ENCODE assay signal across 10 mouse cellular contexts in genomic region chr15:50361751-50362507, GRCm38 (mm10).
A peak's percentile ranks its signal among the peaks of the same experiment; 100 is the strongest.
DNase-seq lines count a peak whose midpoint lies in the region; ATAC-seq and TF ChIP-seq lines count a peak whose summit lies in the region.
"Had no signal": no experiment of that assay in that cellular context is flagged by ENCODE, and none has a peak within 500 bp of the region (broad histone marks: within the 10 kb centered on the region; RNA-seq: fewer than 3 reads in every experiment).

No protein-coding gene starts in this region.

- no peaks in the 10 kb centered on the region for H3K79me2 ChIP-seq in macrophage (ENCODE audit: inconsistent target)

- no peak overlapping the region for H3K27ac ChIP-seq in gastrocnemius, adult 2 months
- H3K27ac ChIP-seq in macrophage = peak overlapping the region; percentile 82
- H3K27ac ChIP-seq in hindbrain, embryonic 14.5 days = no peak overlapping the region
- H3K27ac ChIP-seq: limb, embryonic 13.5 days had no signal

- no peaks in the 10 kb centered on the region for H3K4me1 ChIP-seq in hindbrain, embryonic 14.5 days (replicated peaks; ENCODE audit: control insufficient read depth, insufficient read depth, low read length)

- H3K9ac ChIP-seq in hindbrain, embryonic 14.5 days = no peak overlapping the region
- H3K9ac ChIP-seq: limb, embryonic 13.5 days had no signal

- H3K36me3 ChIP-seq in macrophage (ENCODE audit: inconsistent target) = no peaks in the 10 kb centered on the region
- H3K36me3 ChIP-seq in hindbrain, embryonic 14.5 days (replicated peaks; ENCODE audit: control insufficient read depth, insufficient read depth) = no peaks in the 10 kb centered on the region
- H3K36me3 ChIP-seq: limb, embryonic 13.5 days had no signal

- TF ChIP-seq CTCF in gastrocnemius, adult 2 months (IDR thresholded peaks at IDR 0.05) = no peak

- H3K27me3 ChIP-seq in hindbrain, embryonic 14.5 days (ENCODE audit: control insufficient read depth, insufficient read depth, low read length) = no peaks in the 10 kb centered on the region
- H3K27me3 ChIP-seq: CH12.LX; limb, embryonic 13.5 days had no signal

- DNase-seq in gastrocnemius, adult 2 months = no peak
- no peak for DNase-seq in gastrocnemius, adult 18-20 months (ENCODE audit: low spot score)
- peak; percentile 7 to 12 for DNase-seq in heart, postnatal 10 days
- no peak for DNase-seq in hindbrain, embryonic 14.5 days (ENCODE audit: low spot score)
- no peak for DNase-seq in right cerebral cortex, postnatal 4 days
- DNase-seq in frontal cortex, adult 2 months (ENCODE audit: extremely low spot score in 1 of 2, low spot score in 1 of 2) = no peak

- no peak overlapping the region for H3K4me2 ChIP-seq in hindbrain, embryonic 14.5 days (replicated peaks)
- H3K4me2 ChIP-seq: limb, embryonic 13.5 days had no signal

- 0% methylated on average over 3 of the region's 4 CpGs for WGBS in macrophage (ENCODE audit: missing documents)
- 89% methylated on average over 4 of the region's 4 CpGs for WGBS in hindbrain, embryonic 14.5 days

- intact Hi-C loops in gastrocnemius, adult 2 months (cut with DNase I) = no loop called here
- intact Hi-C loops in heart, postnatal 10 days (cut with DNase I) = no loop called here

- no peaks in the 10 kb centered on the region for H3K9me3 ChIP-seq in hindbrain, embryonic 14.5 days (ENCODE audit: control insufficient read depth, low read length)
- H3K9me3 ChIP-seq: limb, embryonic 13.5 days had no signal

- peak overlapping the region; percentile 41 for H3K4me3 ChIP-seq in gastrocnemius, adult 2 months
- peak overlapping the region; percentile 26 for H3K4me3 ChIP-seq in macrophage (ENCODE audit: inconsistent target)
- H3K4me3 ChIP-seq in hindbrain, embryonic 14.5 days (replicated peaks; ENCODE audit: low read length) = no peak overlapping the region
- H3K4me3 ChIP-seq: limb, embryonic 13.5 days had no signal

- peak; percentile 82 for ATAC-seq in CD4-positive, CD25-positive, alpha-beta regulatory T cell, adult 4 months
- ATAC-seq in hindbrain, embryonic 14.5 days (ENCODE audit: low FRiP score) = no peak

Comparison
In these comparisons a context has a peak if more than half of its experiments do, and no peak if none do; other contexts are left out.
1. DNase-seq: peak in heart, postnatal 10 days (2 of 2); none in gastrocnemius, adult 2 months (single experiment), gastrocnemius, adult 18-20 months (single experiment), hindbrain, embryonic 14.5 days (single experiment), right cerebral cortex, postnatal 4 days (single experiment) and frontal cortex, adult 2 months (0 of 2).